Mouse (Mus musculus) layer of hippocampus, postnatal 25 days (tissue): ENCODE measurements around the gene Polr1a. TPM values are rescaled to one million over a fixed set of nuclear protein-coding genes. Genes with fewer than 3 reads are reported as not detected.

Experiments used
- DNase-seq, 2 experiments: peaks; one replicate each; pipeline ENCODE4 v3.0.0; 2022; ENCODE audit warnings: mixed read lengths in 2 of 2, low spot score in 1 of 2; ENCODE audit errors: extremely low spot score in 1 of 2
- total RNA-seq, 2 experiments: library from RNA; stranded (reverse); gene quantifications; 2 replicates each; pipeline ENCODE4 v1.2.3; 2021

Gene Polr1a
- total RNA-seq, 2 experiments from 2014 or later: 31.0 to 35.8 TPM

DNA sequence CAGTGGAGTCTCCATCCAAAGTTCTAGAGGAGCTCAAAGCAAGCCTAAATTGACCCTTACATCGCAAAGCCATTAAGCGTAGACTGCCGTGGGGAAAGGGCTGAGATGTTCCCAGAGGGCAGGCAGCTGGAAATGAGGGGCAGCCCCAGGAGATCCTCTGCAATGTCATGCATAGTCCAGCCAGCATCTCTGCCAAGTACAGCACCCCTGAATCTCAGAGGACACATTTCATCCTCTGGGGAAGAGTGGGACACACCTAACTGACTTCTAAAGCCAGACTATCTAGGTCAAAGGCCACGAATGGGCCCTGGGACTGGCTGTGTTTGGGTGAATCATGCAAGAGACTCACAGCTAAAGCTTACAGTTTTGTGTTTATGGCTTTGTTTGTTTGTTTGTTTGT lies 85.2 kb downstream of the Polr1a start:
- no peak for DNase-seq

DNA sequence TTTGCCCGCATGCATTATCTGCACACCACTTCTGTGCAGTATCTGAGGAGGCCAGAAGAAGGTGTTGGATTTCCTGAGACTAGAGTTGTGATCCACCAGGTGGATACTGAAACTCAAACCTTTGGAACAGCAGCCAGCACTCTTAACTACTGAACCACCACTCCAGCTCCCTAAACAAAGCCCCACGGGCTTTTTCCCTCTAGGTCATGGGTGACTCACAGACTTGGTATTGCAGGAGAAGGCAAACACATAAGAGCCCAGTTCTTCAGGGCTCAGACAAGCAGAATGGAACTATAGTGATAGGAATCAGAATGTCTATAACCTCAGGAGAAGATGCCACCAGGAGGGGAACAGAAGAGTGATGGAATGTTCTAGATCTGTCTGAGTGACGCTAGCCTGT lies 86.2 kb downstream of the Polr1a start:
- DNase-seq: no peak

DNA sequence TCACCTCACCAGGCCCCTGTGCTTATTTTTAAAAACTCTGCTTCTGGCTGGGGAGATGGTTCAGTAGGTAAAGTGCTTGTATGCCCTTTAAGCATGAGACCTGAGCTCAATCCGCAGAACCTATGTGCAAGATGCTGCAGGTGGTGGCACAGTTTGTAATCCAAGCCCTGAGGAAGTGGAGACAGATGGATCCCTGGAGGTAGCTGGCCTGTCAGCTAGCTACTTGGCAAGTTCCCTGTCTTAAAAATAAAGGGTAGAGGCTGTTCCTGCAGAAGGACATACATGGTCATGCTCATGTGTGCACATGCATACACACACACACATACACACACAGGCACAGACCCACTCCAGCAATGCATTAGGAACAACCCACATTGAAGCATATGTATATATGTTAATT lies 88.4 kb downstream of the Polr1a start:
- DNase-seq: no peak

DNA sequence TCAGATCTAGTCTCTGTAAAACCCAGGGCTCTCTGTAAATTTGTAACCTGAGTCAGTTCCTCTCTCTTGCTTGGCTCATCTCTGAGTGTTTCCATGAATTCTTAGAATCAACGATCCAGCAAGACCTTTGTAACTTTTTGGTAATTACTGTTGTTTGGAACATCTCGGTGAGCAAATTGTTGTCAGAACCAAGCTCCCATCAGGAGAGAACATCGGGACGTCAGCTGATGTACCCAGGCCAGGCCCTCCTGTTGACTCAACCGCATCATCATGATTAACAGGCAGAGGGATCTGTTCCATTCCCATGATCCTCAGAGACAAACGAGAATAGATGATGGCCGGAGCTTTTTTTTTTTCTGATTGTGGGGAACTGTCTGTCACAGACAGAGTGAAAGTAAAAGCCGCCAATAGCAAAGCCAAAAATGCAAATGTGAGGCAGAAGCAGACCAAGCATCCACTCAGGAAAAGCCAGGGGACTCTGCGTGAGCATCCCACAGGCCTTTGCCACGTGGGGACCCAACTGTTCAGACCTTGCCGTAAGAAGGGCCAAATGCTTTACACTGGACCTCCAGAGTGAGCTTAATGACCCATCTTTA lies 91.2 kb downstream of the Polr1a start:
- no peak for DNase-seq

DNA sequence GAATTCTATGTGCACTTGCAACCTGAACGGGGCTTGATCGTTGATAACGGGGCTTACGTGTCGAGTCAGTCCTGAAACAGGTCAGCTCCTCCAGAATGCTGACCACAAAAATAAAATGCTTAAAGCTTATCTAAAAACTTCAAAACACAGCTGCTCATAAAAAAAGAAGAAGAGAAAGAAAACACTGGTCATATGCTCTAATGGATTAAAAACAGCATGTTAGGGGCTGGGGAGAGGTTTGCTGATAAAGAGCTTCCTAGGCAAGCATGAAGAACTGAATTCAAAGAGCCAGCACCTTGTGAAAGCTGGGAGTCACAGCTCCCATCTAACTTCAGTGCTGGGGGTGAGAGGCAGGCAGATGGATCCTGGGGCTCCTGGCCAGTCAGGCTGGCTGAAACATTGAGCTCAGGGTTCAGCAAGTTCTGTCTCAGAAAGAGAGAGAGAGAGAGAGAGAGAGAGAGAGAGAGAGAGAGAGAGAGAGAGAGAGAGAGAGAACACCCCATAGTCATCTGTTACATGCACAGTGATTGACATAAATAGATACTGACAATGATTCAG lies 92.4 kb downstream of the Polr1a start:
- no peak for DNase-seq

DNA sequence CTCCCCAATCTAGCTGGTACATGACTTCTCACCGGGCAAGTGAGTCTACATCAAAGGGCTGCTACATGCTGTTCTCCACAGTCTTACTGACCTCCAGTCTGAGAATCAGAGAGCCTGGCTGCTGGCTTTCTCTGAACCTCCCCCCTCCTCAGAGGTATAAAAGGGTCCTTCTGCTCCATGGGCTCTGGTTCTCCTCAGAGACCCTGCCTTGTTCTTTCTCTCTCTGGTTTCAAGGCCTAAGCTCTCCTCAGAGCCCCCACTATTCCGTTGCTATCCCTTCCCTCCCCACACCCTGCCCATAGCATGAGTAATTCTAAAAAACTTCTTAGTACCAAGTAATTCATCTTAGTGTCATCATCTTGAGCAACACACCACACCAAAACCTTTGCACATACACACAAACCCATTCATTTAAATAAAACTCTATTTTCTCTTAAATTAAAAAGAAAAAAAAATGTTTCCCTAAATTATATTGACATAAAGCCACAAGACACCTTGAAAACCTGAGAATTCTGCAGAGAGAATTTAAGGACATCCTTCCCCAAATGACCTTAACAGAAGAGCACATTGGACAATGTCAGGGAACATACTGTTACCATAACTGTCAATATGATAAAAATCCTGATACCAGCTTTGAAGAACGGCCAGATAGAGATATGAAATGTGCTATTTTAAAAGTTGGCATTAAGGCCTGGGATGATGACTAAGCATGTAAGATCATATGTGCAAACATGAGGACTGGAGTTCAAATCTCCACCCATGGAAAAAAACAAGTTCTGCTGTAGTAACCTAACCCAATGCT lies 98.8 kb downstream of the Polr1a start:
- no peak for DNase-seq

DNA sequence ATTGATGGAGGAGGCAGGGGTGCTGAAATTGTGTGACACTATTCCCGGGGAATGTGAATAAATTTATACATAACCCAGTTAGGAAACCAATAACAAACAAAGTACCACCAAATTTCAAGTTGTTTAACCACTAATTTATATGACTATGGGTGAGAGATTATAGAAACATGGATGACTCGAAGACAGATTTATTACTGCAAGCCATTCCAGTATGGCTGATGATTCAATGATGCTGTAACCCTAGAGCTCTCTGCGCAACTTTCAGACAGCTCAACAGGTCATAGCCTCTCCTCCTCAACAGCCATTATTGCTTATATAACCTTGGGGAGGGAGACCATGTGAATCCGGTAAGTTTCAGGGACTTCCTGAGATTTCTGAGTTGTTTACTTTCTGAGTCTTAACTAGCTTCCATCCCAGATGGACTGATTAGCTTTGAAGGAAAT lies 99.4 kb downstream of the Polr1a start:
- no peak for DNase-seq

DNA sequence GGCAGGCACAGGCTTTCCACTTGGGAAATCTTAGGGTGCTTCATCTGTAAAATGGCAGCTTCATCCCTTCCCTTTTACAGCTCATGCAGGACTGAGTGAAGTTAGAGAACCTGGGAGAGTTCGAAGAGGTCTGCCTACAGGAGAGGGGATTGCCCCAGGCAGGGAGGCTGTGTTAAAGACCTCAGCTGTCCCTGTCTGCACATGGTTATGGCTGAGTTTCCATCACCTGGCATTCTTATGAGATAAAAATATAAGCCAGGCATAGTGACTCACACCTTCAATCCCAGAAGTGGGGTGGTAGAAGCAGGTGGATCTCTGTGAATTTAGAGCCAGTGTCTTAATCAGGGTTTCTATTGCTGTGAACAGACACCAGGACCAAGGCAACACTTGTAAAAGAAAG lies 100.6 kb downstream of the Polr1a start:
- DNase-seq: no peak

DNA sequence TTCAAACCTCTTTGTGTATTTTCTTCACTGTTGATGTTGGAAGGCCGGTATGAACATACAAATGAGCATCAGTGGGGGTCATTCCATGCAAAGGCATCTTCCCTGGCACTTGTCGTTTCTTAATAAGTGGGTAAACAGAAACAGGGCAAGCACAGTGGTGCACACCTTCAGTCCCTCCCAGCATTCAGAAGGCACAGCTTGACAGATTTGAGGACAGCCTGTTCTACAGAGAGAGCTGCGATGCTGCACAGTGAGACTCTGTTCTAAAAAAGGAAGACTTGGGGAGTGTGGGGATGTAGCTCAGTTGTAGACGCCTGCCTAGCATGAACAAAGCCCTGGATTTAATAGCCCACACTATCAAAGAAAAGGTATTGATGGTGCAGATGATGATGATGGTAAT lies 105.2 kb downstream of the Polr1a start:
- no peak for DNase-seq

DNA sequence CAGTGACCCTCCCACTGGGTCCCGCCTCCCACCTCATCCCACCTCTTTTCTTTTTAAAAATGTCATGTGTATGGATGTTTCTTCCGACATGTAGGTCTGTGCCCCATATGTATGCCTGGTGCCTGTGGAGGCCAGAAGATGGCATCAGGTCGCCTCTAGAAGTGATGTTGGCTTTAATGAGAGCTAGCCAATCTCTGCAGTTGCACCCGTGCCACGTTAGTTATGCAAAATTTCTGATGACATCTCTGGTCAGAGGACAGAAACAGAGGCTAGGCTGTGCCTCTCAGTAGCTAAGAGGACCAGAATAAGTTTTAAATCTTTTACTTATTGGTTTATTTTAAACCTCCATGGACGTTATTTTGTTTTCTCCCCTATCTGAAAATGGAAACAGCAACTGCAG lies 109.2 kb downstream of the Polr1a start:
- no peak for DNase-seq

DNA sequence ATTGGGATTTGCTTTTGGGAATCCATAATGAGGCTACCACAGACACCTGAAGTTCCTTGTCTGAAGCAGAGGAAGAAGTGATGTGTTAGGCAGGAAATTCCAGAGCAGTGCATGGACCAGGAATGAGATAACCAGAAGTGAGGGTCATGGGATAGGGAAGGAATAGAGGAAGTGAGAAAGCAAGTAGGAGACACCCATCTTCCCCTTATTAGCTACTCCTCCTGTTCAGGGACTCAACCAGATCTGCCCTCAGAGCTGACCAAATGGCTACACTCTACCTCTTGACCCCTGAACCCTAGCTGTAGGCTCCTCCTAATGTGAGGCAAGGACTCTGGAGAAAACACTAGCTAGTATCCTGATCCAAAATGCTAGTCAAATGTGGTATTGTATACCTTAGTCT lies 116.6 kb downstream of the Polr1a start:
- DNase-seq: no peak

DNA sequence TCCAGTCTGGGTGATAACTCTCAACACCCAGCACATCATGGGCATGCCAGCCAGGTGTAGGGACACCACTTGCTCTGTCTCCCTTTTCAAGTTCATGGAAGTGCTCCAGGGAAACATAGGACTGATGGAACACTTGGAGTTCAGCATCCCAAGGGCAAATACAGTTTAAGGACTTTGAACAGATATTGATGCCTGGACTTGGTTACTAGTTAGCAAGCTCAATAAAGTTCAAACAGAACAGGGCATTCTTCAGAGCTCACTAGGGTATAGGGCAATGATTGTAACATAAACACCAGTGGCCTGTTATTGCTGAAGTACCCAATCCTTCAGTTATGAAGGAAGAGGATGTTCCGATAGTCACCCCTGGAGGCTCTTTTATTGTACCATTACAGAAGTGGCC lies 119.2 kb downstream of the Polr1a start:
- no peak for DNase-seq

DNA sequence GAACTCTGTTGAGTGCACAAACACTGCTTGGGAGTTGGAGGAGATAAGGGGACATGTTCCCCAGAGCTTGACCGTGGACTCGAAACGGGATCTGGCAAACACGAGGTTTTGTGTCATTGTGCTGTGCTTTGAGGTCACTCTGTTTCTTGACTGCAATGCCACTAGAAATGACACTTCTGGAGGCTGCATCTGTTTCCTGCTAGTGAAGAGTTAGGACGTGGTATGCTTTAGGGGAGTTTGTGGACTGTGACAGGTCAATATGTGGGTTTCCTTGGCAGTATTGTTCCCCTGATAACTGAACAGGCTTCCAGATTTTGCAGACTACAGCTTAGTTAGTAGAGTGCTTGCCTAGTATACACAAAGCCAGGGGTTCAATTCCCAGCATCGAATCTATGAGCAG lies 120.8 kb downstream of the Polr1a start:
- no peak for DNase-seq

Other genes starting within 250 kb of the Polr1a start
- gene Reep1, start 201.5 kb upstream of the Polr1a start, total RNA-seq: 10 to 100 TPM; 79.8 to 83.3 TPM
- 10 to 100 TPM; 28.6 to 31.7 TPM for gene Mrpl35, start 82.1 kb upstream of the Polr1a start, total RNA-seq
- 100 to 1,000 TPM; 131 to 143 TPM for gene Immt, start 77.7 kb upstream of the Polr1a start, total RNA-seq
- gene Ptcd3, start 303 bp upstream of the Polr1a start, total RNA-seq: 10 to 100 TPM; 63.0 to 70.3 TPM
- gene St3gal5, start 188.5 kb downstream of the Polr1a start, total RNA-seq: 10 to 100 TPM; 92.1 to 96.4 TPM